Mouse (Mus musculus) B cell, adult 62 days (primary cell): Measurements from ENCODE around the gene Olfr1167. TPM values are rescaled to one million over a fixed set of nuclear protein-coding genes. Genes with fewer than 3 reads are reported as not detected.

Source experiments
- total RNA-seq: library from RNA; stranded (reverse); gene quantifications from 4 replicates; pipeline ENCODE4 v1.2.4, GENCODE M21; 2023

The Olfr1167 gene
- total RNA-seq: not detected in 4 replicates

DNA sequence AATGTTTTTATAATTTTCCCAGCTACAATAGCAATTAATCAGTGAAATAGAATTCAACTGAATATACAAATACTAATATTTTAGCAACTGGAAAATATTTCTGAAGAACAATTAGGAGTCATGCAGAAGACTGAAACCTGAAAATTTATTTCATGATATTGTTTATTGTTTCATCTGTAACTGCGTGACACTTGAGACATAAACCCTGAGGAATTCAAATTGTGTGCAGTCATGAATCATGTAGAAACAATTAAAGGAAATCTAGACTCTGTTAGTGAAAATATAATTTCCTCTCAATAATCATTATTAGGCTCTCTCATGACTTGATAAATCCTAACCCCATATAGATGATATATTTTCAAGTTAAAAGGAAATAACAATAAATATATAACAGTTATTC lies at the start of gene Olfr1167:
Gene Olfr1167 (minus strand): TSS at position 101 of the 400 bp plus-strand sequence.

DNA sequence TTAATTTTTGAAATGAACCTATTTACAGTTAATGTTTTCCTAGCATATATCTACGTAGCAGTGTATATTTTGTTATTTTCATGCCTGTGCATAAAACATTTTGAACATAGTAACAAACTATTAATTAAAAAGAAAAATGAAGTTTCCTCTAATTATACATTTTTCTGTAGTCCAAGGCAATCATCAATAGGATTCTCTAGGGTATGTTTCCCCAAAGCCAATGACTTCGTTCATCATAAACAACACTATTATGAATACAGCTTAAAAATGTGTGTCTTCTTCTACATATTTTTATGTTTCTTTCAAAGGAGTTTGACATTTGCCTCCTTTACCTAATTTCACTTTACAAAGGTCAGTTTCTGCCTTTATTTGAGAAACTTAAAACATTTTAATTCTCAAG lies 26.6 kb upstream of the Olfr1167 start, which contains the start of gene Olfr1168:
Gene Olfr1168 (plus strand): TSS at position 301 of the 400 bp plus-strand sequence.

DNA sequence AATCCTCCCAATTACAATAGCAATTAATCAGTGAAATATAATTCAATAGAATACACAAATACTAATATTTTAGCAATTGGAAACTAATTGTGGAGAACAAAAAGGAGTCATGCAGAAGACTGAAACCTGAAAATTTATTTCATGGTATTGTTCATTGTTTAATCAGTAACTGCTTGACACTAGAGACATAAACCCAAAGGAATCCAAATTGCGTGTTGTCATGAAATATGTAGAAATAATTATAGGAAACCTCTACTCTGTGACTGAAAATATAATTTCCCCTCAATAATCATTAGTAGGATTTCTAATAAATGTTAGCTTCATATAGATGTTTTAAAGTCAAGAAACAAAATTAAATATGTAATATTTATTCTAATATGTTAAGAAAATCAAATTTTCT lies 26.8 kb downstream of the Olfr1167 start, which contains the start of gene Olfr1166:
Gene Olfr1166 (minus strand): TSS at position 101 of the 400 bp plus-strand sequence.

Other genes with a start within 250 kb of the Olfr1167 start
- not detected in 4 replicates for gene Olfr1155, start 210.1 kb downstream of the Olfr1167 start, total RNA-seq
- gene Olfr1156, start 202.1 kb downstream of the Olfr1167 start, total RNA-seq: not detected in 4 replicates
- not detected in 4 replicates for gene Olfr1157, start 186.9 kb downstream of the Olfr1167 start, total RNA-seq
- not detected in 4 replicates for gene Olfr74, start 180.5 kb downstream of the Olfr1167 start, total RNA-seq
- gene Olfr1158, start 165.1 kb downstream of the Olfr1167 start, total RNA-seq: not detected in 4 replicates
- gene Olfr1160, start 146.9 kb downstream of the Olfr1167 start, total RNA-seq: not detected in 4 replicates
- gene Olfr1161, start 132.4 kb downstream of the Olfr1167 start, total RNA-seq: not detected in 4 replicates
- gene Olfr73, start 117.5 kb downstream of the Olfr1167 start, total RNA-seq: not detected in 4 replicates
- not detected in 4 replicates for gene Olfr1162, start 104.1 kb downstream of the Olfr1167 start, total RNA-seq
- not detected in 4 replicates for gene Olfr1163, start 83.4 kb downstream of the Olfr1167 start, total RNA-seq
- gene Olfr1164, start 61.2 kb downstream of the Olfr1167 start, total RNA-seq: not detected in 4 replicates
- not detected in 4 replicates for gene Olfr1166, start 26.9 kb downstream of the Olfr1167 start, total RNA-seq
- gene Olfr1168, start 26.7 kb upstream of the Olfr1167 start, total RNA-seq: not detected in 4 replicates
- not detected in 4 replicates for gene Olfr1170, start 73.1 kb upstream of the Olfr1167 start, total RNA-seq
- gene Olfr1173, start 124.7 kb upstream of the Olfr1167 start, total RNA-seq: not detected in 4 replicates
- not detected in 4 replicates for gene Olfr1174-ps, start 159.9 kb upstream of the Olfr1167 start, total RNA-seq
- not detected in 4 replicates for gene Olfr1175-ps, start 172.0 kb upstream of the Olfr1167 start, total RNA-seq
- not detected in 4 replicates for gene Olfr1176, start 181.5 kb upstream of the Olfr1167 start, total RNA-seq
- gene Olfr1177-ps, start 191.3 kb upstream of the Olfr1167 start, total RNA-seq: not detected in 4 replicates
- not detected in 4 replicates for gene Olfr1178, start 231.9 kb upstream of the Olfr1167 start, total RNA-seq